Mouse (Mus musculus): ENCODE measurements around the gene Gfpt2. TPM values are rescaled to one million over a fixed set of nuclear protein-coding genes. Genes with fewer than 3 reads are reported as not detected.

Gene Gfpt2
- polyA plus RNA-seq, 1 experiment from 2014 or later, result 10.4 TPM

GRCm38 (mm10) chr11:49824896-49825295 is 30.9 kb downstream of the Gfpt2 start:
- peak; percentile 90 for TF ChIP-seq CTCF (IDR thresholded peaks at IDR 0.05; ENCODE audit: low read depth)
- 47% methylated on average over 2 of the region's 2 CpGs for WGBS
- Histone ChIP-seq H3K27ac (ENCODE audit: low read depth) (no peak overlapping the region), H3K4me1 (ENCODE audit: insufficient read depth) (peaks cover 4% of the 10 kb centered on the region; the same call in 1 of the 2 replicates), H3K4me3 (ENCODE audit: low read depth, low read length) (no peak overlapping the region), H3K36me3 (ENCODE audit: insufficient read depth) (peaks cover 20% of the 10 kb centered on the region; the same call in 1 of the 2 replicates), H3K4me2 (no peak overlapping the region), H3K27me3 (ENCODE audit: insufficient read depth, low read length) (no peaks in the 10 kb centered on the region), H3K9me3 (ENCODE audit: low read depth, low read length) (no peaks in the 10 kb centered on the region), H3K9ac (no peak overlapping the region)
- DNase-seq (peak; percentile 75), ATAC-seq (ENCODE audit: insufficient read depth) (no peak)

DNA sequence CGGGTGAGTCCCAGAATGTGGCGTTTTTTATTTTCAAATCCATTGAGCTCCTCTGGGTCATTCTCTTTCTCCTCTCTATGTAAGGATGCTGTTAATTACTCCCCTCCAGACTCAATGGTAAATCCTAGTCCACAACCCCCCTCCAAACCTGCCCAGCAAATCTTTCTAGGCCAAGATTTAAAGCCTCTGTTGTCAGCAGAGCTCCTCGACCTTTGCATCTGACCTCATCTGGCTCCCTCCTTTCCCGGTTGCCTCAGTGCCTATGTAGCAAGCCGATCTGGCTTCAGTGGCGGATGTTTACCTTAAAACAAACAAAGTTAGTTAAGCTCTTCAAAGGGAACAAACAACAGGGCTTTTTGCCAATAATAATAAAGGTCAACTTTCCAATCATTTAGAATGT is 33.3 kb downstream of the Gfpt2 start:
- no peaks in the 10 kb centered on the region for H3K9me3 ChIP-seq (ENCODE audit: low read depth, low read length)
- WGBS, result 27% methylated on average over 6 of the region's 6 CpGs
- DNase-seq, result peak; percentile 64
- peaks cover 4% of the 10 kb centered on the region; the same call in 1 of the 2 replicates for H3K4me1 ChIP-seq (ENCODE audit: insufficient read depth)
- no peak overlapping the region for H3K9ac ChIP-seq
- no peak overlapping the region for H3K27ac ChIP-seq (ENCODE audit: low read depth)
- no peak overlapping the region for H3K4me3 ChIP-seq (ENCODE audit: low read depth, low read length)
- H3K36me3 ChIP-seq (ENCODE audit: insufficient read depth), result peaks cover 25% of the 10 kb centered on the region; the same call in 1 of the 2 replicates
- TF ChIP-seq CTCF (IDR thresholded peaks at IDR 0.05; ENCODE audit: low read depth), result no peak
- no peaks in the 10 kb centered on the region for H3K27me3 ChIP-seq (ENCODE audit: insufficient read depth, low read length)
- no peak overlapping the region for H3K4me2 ChIP-seq
- no peak for ATAC-seq (ENCODE audit: insufficient read depth)

DNA sequence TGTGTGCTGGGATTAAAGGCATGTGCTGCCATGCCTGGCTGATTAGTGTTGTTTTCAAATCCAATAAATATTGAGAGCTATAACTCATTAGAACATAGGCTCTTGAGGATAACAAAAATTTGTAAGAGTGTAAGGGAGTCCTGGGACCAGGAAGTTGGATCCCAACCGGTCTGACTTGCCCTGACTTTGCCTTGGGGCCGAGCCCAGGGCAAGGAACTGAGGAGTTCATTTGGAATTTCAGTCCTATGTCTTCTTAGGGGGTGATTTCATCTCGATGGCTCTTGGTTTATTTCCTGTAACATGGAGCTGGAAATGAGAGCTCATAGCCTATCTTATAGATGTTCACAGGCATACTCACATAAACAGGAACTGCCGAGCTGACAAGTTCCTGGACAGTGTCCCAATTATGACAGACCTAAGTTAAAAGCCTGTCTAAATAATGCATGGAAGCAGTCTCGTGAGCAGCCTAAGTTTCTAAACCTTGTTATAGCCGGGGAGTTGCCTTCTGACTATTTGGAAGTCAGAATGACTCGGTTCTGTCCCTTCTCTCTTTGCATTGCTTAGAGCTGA is 35.3 kb downstream of the Gfpt2 start:
- no peak for TF ChIP-seq CTCF (IDR thresholded peaks at IDR 0.05; ENCODE audit: low read depth)
- DNase-seq (peak; percentile 88), ATAC-seq (ENCODE audit: insufficient read depth) (peak; percentile 81)
- Histone ChIP-seq H3K4me1 (ENCODE audit: insufficient read depth) (peaks cover 4% of the 10 kb centered on the region; the same call in 1 of the 2 replicates), H3K4me3 (ENCODE audit: low read depth, low read length) (no peak overlapping the region), H3K27me3 (ENCODE audit: insufficient read depth, low read length) (no peaks in the 10 kb centered on the region), H3K36me3 (ENCODE audit: insufficient read depth) (peaks cover 22% of the 10 kb centered on the region; the same call in 1 of the 2 replicates), H3K4me2 (peak overlapping the region; percentile 1; the same call in 1 of the 2 replicates), H3K9me3 (ENCODE audit: low read depth, low read length) (no peaks in the 10 kb centered on the region), H3K27ac (ENCODE audit: low read depth) (peak overlapping the region; percentile 71; the same call in 1 of the 2 replicates), H3K9ac (no peak overlapping the region)
- WGBS, result 30% methylated on average over 7 of the region's 7 CpGs

- ATAC-seq (ENCODE audit: insufficient read depth), result no peak
- Histone ChIP-seq H3K4me3 (ENCODE audit: low read depth, low read length) (no peak overlapping the region), H3K9ac (no peak overlapping the region), H3K27ac (ENCODE audit: low read depth) (no peak overlapping the region), H3K4me2 (no peak overlapping the region), H3K27me3 (ENCODE audit: insufficient read depth, low read length) (no peaks in the 10 kb centered on the region), H3K36me3 (ENCODE audit: insufficient read depth) (peaks cover 30% of the 10 kb centered on the region; the same call in 1 of the 2 replicates), H3K9me3 (ENCODE audit: low read depth, low read length) (no peaks in the 10 kb centered on the region), H3K4me1 (ENCODE audit: insufficient read depth) (peaks cover 4% of the 10 kb centered on the region; the same call in 1 of the 2 replicates)
- 87% methylated on average over 12 of the region's 12 CpGs for WGBS
- DNase-seq, result no peak
- no peak for TF ChIP-seq CTCF (IDR thresholded peaks at IDR 0.05; ENCODE audit: low read depth)
These were observed 38.0 kb downstream of the Gfpt2 start for GRCm38 (mm10) chr11:49831980-49832379.

DNA sequence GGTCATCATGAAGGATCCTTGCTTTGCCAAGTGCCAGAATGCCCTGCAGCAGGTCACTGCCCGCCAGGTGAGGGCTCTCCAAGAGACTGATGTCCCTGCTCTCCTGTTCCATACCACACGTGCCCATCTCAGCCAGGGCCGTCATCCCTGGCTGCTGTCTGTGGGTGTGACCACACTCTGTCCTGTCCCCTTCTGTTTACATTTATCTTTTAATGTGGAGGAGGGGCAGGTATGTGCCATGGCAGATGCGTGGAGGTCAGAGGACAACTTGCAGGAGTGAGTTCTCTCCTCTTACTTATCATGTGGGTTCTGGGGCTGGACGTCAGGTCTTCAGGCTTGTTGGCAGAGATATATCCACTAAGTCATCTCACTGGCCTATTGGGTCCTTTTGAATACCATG is 39.0 kb downstream of the Gfpt2 start:
- H3K4me2 ChIP-seq, result no peak overlapping the region
- peaks cover 27% of the 10 kb centered on the region; the same call in 1 of the 2 replicates for H3K36me3 ChIP-seq (ENCODE audit: insufficient read depth)
- no peak for TF ChIP-seq CTCF (IDR thresholded peaks at IDR 0.05; ENCODE audit: low read depth)
- no peak overlapping the region for H3K27ac ChIP-seq (ENCODE audit: low read depth)
- no peaks in the 10 kb centered on the region for H3K27me3 ChIP-seq (ENCODE audit: insufficient read depth, low read length)
- 67% methylated on average over 5 of the region's 5 CpGs for WGBS
- DNase-seq (no peak), ATAC-seq (ENCODE audit: insufficient read depth) (no peak)
- no peak overlapping the region for H3K4me3 ChIP-seq (ENCODE audit: low read depth, low read length)
- H3K9me3 ChIP-seq (ENCODE audit: low read depth, low read length), result no peaks in the 10 kb centered on the region
- peaks cover 4% of the 10 kb centered on the region; the same call in 1 of the 2 replicates for H3K4me1 ChIP-seq (ENCODE audit: insufficient read depth)
- no peak overlapping the region for H3K9ac ChIP-seq

DNA sequence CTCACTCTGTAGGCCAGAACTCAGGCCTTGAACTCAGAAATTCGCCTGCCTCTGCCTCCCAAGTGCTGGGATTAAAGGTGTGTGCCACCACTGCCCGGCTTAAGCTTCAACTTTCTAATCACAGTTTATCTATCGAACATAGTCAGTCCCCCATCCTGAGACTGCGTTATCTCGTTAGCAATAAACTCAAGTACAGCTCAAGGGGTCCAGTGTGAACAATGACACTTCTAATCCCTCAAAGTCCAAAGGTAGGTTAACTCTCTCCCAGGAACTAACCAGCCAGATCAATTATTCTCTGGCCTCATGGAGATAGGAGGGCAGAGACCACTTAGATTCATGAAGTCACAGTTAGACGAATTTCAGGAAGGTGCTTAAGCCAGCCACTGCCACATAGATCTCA is 40.3 kb downstream of the Gfpt2 start:
- Histone ChIP-seq H3K4me1 (ENCODE audit: insufficient read depth) (peaks cover 4% of the 10 kb centered on the region; the same call in 1 of the 2 replicates), H3K27me3 (ENCODE audit: insufficient read depth, low read length) (no peaks in the 10 kb centered on the region), H3K9ac (no peak overlapping the region), H3K9me3 (ENCODE audit: low read depth, low read length) (no peaks in the 10 kb centered on the region), H3K27ac (ENCODE audit: low read depth) (no peak overlapping the region), H3K36me3 (ENCODE audit: insufficient read depth) (peaks cover 27% of the 10 kb centered on the region; the same call in 1 of the 2 replicates), H3K4me2 (no peak overlapping the region), H3K4me3 (ENCODE audit: low read depth, low read length) (no peak overlapping the region)
- WGBS, result 82% methylated on average over 6 of the region's 6 CpGs
- ATAC-seq (ENCODE audit: insufficient read depth), result no peak
- TF ChIP-seq CTCF (IDR thresholded peaks at IDR 0.05; ENCODE audit: low read depth), result no peak
- no peak for DNase-seq

- H3K9ac ChIP-seq, result no peak overlapping the region
- 92% methylated on average over 11 of the region's 11 CpGs for WGBS
- H3K36me3 ChIP-seq (ENCODE audit: insufficient read depth), result peaks cover 27% of the 10 kb centered on the region; the same call in 1 of the 2 replicates
- no peak overlapping the region for H3K27ac ChIP-seq (ENCODE audit: low read depth)
- no peak for ATAC-seq (ENCODE audit: insufficient read depth)
- H3K4me2 ChIP-seq, result no peak overlapping the region
- no peak for TF ChIP-seq CTCF (IDR thresholded peaks at IDR 0.05; ENCODE audit: low read depth)
- no peak overlapping the region for H3K4me3 ChIP-seq (ENCODE audit: low read depth, low read length)
- DNase-seq, result no peak
- H3K9me3 ChIP-seq (ENCODE audit: low read depth, low read length), result no peaks in the 10 kb centered on the region
- H3K4me1 ChIP-seq (ENCODE audit: insufficient read depth), result no peaks in the 10 kb centered on the region
- H3K27me3 ChIP-seq (ENCODE audit: insufficient read depth, low read length), result no peaks in the 10 kb centered on the region
These were observed 41.4 kb downstream of the Gfpt2 start for GRCm38 (mm10) chr11:49835257-49835956.
